Mouse (Mus musculus) neural tube, embryonic 14.5 days (tissue): ENCODE results near the gene Rnf182. TPM values are rescaled to one million over a fixed set of nuclear protein-coding genes. Genes with fewer than 3 reads are reported as not detected.

ENCODE experiments used
- ATAC-seq: fragments of 200-750 bp; cut with Nextera tagmentation; 2 replicates; pipeline ENCODE4 v1.8.0; 2017; ENCODE audit warnings: low read depth, mild to moderate bottlenecking, moderate TSS enrichment, moderate library complexity
- H3K27ac ChIP-seq: fragments of 300-500 bp; sonication (generic); 2 replicates; pipeline ENCODE4 v1.5.1; 2014; ENCODE audit warnings: low read depth, mild to moderate bottlenecking, control low read depth, low read length, moderate library complexity, mixed read lengths
- H3K27me3 ChIP-seq: fragments of 300-500 bp; sonication (generic); 2 replicates; pipeline ENCODE4 v1.6.1; 2014; ENCODE audit warnings: low read length; ENCODE audit not compliant: control insufficient read depth, insufficient read depth
- H3K36me3 ChIP-seq: fragments of 300-500 bp; sonication (generic); 2 replicates; pipeline ENCODE4 v1.6.1; 2014; ENCODE audit warnings: low read length, mixed read lengths; ENCODE audit not compliant: control insufficient read depth, insufficient read depth
- H3K4me1 ChIP-seq: fragments of 300-500 bp; sonication (generic); 2 replicates; pipeline ENCODE4 v1.6.1; 2014; ENCODE audit warnings: low read length; ENCODE audit not compliant: control insufficient read depth, insufficient read depth
- H3K4me2 ChIP-seq: fragments of 300-500 bp; sonication (generic); 2 replicates; pipeline ENCODE4 v1.6.1; 2014; ENCODE audit warnings: mild to moderate bottlenecking, low read depth, low read length, control low read depth
- H3K4me3 ChIP-seq: fragments of 300-500 bp; sonication (generic); 2 replicates; pipeline ENCODE4 v1.5.1; 2014; ENCODE audit warnings: low read depth, low read length, control low read depth, mixed read lengths
- H3K9ac ChIP-seq: fragments of 300-500 bp; sonication (generic); replicated peaks from 2 replicates; pipeline ENCODE4 v1.6.1; 2014; ENCODE audit warnings: low read depth, mild to moderate bottlenecking, control low read depth, low read length, mixed read lengths
- H3K9me3 ChIP-seq: fragments of 300-500 bp; sonication (generic); 2 replicates; pipeline ENCODE4 v1.6.1; 2016; ENCODE audit warnings: low read length; ENCODE audit not compliant: control insufficient read depth
- WGBS: fragments of 180-500 bp; shearing (Covaris S2); extraction: QIAGEN DNeasy Blood & Tissue Kit; methylation state at CpG from one replicate; pipeline ENCODE4 v1.1.7; 2014; 5-methylcytosine and 5-hydroxymethylcytosine counted together
- polyA plus RNA-seq: library from polyadenylated mRNA; unstranded; fragments of >200 nt; fragmentation: Nextera tagmentation; extraction: Ambion mirVana; gene quantifications from 2 replicates; pipeline ENCODE4 v1.2.1, GENCODE M21; 2014

Gene Rnf182
- polyA plus RNA-seq, 1 experiment from 2014 or later: 35.1 TPM

GRCm38 (mm10) chr13:43602440-43602839 lies 13.1 kb upstream of the Rnf182 start:
- no peaks in the 10 kb centered on the region for H3K36me3 ChIP-seq
- WGBS: 94% methylated on average over 2 of the region's 2 CpGs
- ATAC-seq: no peak

DNA sequence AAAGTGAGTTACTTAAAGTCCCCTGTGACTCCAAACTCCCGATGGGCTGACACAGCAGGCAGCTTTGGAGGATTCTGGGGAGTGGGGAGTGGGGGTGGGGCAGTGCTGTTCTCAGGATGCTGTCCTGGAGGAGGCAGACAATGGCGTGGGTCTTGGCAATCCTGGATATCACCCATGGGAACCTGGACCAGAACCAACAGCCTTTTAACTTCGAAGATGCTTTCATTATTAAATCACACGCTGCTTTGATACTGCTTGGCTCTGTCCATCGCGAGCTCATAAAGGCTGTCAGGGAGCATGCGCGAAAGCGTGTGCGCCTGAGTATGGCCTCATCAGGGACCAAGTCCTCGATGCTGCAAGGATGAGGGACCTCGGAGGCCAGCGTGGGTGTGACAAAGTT lies 12.5 kb upstream of the Rnf182 start:
- WGBS: 64% methylated on average over 13 of the region's 13 CpGs
- no peak; the same call in 1 of the 2 replicates for ATAC-seq
- no peak overlapping the region for H3K9ac ChIP-seq

More at GRCm38 (mm10) chr13:43602440-43602839, 13.1 kb upstream of the Rnf182 start:
- Histone ChIP-seq H3K9ac (no peak overlapping the region), H3K4me2 (no peak overlapping the region), H3K9me3 (no peaks in the 10 kb centered on the region), H3K27me3 (no peaks in the 10 kb centered on the region), H3K4me3 (no peak overlapping the region), H3K4me1 (no peaks in the 10 kb centered on the region), H3K27ac (no peak overlapping the region)

GRCm38 (mm10) chr13:43608854-43609253 lies 6.7 kb upstream of the Rnf182 start:
- no peak for ATAC-seq
- no peak overlapping the region for H3K4me2 ChIP-seq

More for the DNA sequence above, 12.5 kb upstream of the Rnf182 start:
- H3K9me3 ChIP-seq: no peaks in the 10 kb centered on the region
- H3K27ac ChIP-seq: no peak overlapping the region
- H3K4me2 ChIP-seq: no peak overlapping the region
- H3K36me3 ChIP-seq: no peaks in the 10 kb centered on the region
- H3K4me1 ChIP-seq: no peaks in the 10 kb centered on the region
- H3K27me3 ChIP-seq: no peaks in the 10 kb centered on the region
- no peak overlapping the region for H3K4me3 ChIP-seq

GRCm38 (mm10) chr13:43612040-43612439 lies 3.5 kb upstream of the Rnf182 start:
- no peaks in the 10 kb centered on the region for H3K36me3 ChIP-seq
- H3K27me3 ChIP-seq: no peaks in the 10 kb centered on the region
- ATAC-seq: no peak
- no peak overlapping the region for H3K4me3 ChIP-seq
- H3K27ac ChIP-seq: no peak overlapping the region
- no peak overlapping the region for H3K4me2 ChIP-seq
- H3K9ac ChIP-seq: no peak overlapping the region
- no peaks in the 10 kb centered on the region for H3K9me3 ChIP-seq
- peaks cover 7% of the 10 kb centered on the region for H3K4me1 ChIP-seq
- 85% methylated on average over 6 of the region's 6 CpGs for WGBS

More at GRCm38 (mm10) chr13:43608854-43609253, 6.7 kb upstream of the Rnf182 start:
- Histone ChIP-seq H3K9ac (no peak overlapping the region), H3K4me3 (no peak overlapping the region), H3K27me3 (no peaks in the 10 kb centered on the region), H3K27ac (no peak overlapping the region), H3K9me3 (no peaks in the 10 kb centered on the region), H3K36me3 (no peaks in the 10 kb centered on the region), H3K4me1 (no peaks in the 10 kb centered on the region)
- WGBS: 73% methylated on average over 6 of the region's 6 CpGs

DNA sequence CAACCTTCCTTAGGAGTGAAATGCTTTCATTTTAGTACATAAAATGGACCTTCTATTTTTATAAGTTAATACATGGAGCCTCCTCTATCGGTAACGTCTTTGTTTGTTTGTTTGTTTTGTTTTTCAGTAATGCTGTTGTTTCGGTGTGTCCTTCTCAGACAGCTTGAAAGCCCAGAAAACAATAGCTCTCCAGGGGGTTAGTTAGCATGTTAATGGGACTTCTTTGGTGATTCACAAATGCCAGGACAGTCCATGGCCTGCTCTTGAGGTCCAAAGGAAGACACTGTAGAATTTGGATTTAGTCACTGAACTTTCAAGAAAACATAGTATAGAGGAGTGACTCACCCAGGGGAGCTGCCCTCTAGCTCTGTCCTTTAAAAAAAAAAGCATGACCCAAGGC lies 843 bp upstream of the Rnf182 start:
- Histone ChIP-seq H3K27me3 (no peaks in the 10 kb centered on the region), H3K27ac (no peak overlapping the region), H3K36me3 (no peaks in the 10 kb centered on the region), H3K9me3 (no peaks in the 10 kb centered on the region), H3K4me1 (peaks cover 14% of the 10 kb centered on the region), H3K4me3 (no peak overlapping the region), H3K9ac (no peak overlapping the region), H3K4me2 (peak overlapping the region; percentile 89; the same call in 1 of the 2 replicates)
- WGBS: 48% methylated on average over 3 of the region's 3 CpGs
- ATAC-seq: no peak

- Histone ChIP-seq H3K9me3 (no peaks in the 10 kb centered on the region), H3K36me3 (no peaks in the 10 kb centered on the region), H3K9ac (peak overlapping the region; percentile 80), H3K27ac (peak overlapping the region; percentile 70; the same call in 1 of the 2 replicates), H3K4me3 (peak overlapping the region; percentile 78), H3K4me2 (peak overlapping the region; percentile 89), H3K27me3 (no peaks in the 10 kb centered on the region), H3K4me1 (peaks cover 14% of the 10 kb centered on the region)
- 17% methylated on average over 9 of the region's 9 CpGs for WGBS
- 0 out of 2 replicates have a peak, but pooled peaks have one; percentile 9 for ATAC-seq
Measured at GRCm38 (mm10) chr13:43615194-43615576, 325 bp upstream of the Rnf182 start.

- no peak for ATAC-seq
- no peak overlapping the region for H3K27ac ChIP-seq
- no peaks in the 10 kb centered on the region for H3K9me3 ChIP-seq
- H3K27me3 ChIP-seq: no peaks in the 10 kb centered on the region
- no peaks in the 10 kb centered on the region for H3K36me3 ChIP-seq
- peak overlapping the region; percentile 78 for H3K4me3 ChIP-seq
- peaks cover 14% of the 10 kb centered on the region for H3K4me1 ChIP-seq
- H3K4me2 ChIP-seq: peak overlapping the region; percentile 89
- H3K9ac ChIP-seq: peak overlapping the region; percentile 80
- WGBS: 15% methylated on average over 6 of the region's 6 CpGs
Measured at GRCm38 (mm10) chr13:43616551-43616950, 1.0 kb downstream of the Rnf182 start.

DNA sequence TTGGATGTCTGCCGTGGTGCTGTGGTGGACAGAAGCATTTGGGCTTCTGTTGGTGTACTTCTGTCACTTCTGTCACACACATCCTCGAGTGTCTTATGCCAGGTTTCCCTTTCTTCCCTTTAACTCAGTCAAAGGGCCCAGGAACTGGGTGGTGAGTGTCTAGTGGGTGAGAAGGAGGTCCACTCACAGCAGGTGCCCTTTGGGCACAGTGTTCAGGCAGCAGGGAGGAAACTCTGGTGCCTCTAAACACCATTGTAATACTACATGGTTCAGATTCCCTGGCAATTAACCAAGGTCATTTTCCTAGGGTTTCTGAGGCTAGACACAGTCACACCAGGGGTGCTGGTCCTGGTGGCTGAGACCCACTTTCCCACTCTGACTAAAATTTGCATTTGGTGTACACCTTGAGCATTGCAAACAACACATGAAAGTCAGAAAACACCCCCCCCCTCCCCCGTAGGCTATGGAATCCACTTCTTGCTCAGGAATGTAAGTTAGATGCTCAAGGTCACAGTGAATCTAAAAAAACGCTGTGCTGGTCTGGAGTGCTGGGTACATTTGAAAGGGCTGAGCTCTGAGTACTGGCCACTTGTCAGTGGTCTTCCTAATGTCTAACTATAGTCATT lies 4.2 kb downstream of the Rnf182 start:
- H3K4me2 ChIP-seq: no peak overlapping the region

GRCm38 (mm10) chr13:43627922-43628321 lies 12.4 kb downstream of the Rnf182 start:
- no peaks in the 10 kb centered on the region for H3K4me1 ChIP-seq

More for the DNA sequence above, 4.2 kb downstream of the Rnf182 start:
- Histone ChIP-seq H3K36me3 (no peaks in the 10 kb centered on the region), H3K4me1 (peaks cover 14% of the 10 kb centered on the region), H3K9ac (no peak overlapping the region), H3K27me3 (no peaks in the 10 kb centered on the region), H3K27ac (no peak overlapping the region), H3K9me3 (no peaks in the 10 kb centered on the region), H3K4me3 (no peak overlapping the region)
- ATAC-seq: no peak
- 63% methylated on average over 4 of the region's 4 CpGs for WGBS

More at GRCm38 (mm10) chr13:43627922-43628321, 12.4 kb downstream of the Rnf182 start:
- Histone ChIP-seq H3K36me3 (no peaks in the 10 kb centered on the region), H3K4me3 (no peak overlapping the region), H3K4me2 (no peak overlapping the region), H3K9me3 (no peaks in the 10 kb centered on the region), H3K27ac (no peak overlapping the region), H3K27me3 (no peaks in the 10 kb centered on the region), H3K9ac (no peak overlapping the region)
- no peak for ATAC-seq
- 86% methylated on average over 5 of the region's 5 CpGs for WGBS
